Mouse (Mus musculus): Measurements from ENCODE around the gene Acly.

Gene Acly

GRCm38 (mm10) chr11:100527458-100528374 lies at the start of gene Acly:
Acly (minus strand) TSS chr11:100528000.
- peak; percentile 99 for DNase-seq

- peak; percentile 14 for DNase-seq
Observed at GRCm38 (mm10) chr11:100576256-100576655, 48.5 kb upstream of the Acly start.

GRCm38 (mm10) chr11:100575484-100575855 lies 47.7 kb upstream of the Acly start:
- DNase-seq, result peak; percentile 88

GRCm38 (mm10) chr11:100574708-100575483 lies 47.1 kb upstream of the Acly start, which contains the start of gene Cnp:
Cnp (plus strand) TSS chr11:100574904.
- peak; percentile 82 for DNase-seq

GRCm38 (mm10) chr11:100574188-100574587 lies 46.4 kb upstream of the Acly start:
- DNase-seq, result no peak

GRCm38 (mm10) chr11:100571202-100571567 lies 43.4 kb upstream of the Acly start:
- DNase-seq, result peak; percentile 69

- DNase-seq, result peak; percentile 90
Observed at GRCm38 (mm10) chr11:100570430-100571201, 42.8 kb upstream of the Acly start.

- DNase-seq, result no peak
Observed at GRCm38 (mm10) chr11:100569789-100570188, 42.0 kb upstream of the Acly start.

GRCm38 (mm10) chr11:100568692-100569091 lies 40.9 kb upstream of the Acly start:
- no peak for DNase-seq

- DNase-seq, result no peak
Observed at GRCm38 (mm10) chr11:100567815-100568245, 40.0 kb upstream of the Acly start.

- DNase-seq, result no peak
Observed at GRCm38 (mm10) chr11:100567229-100567628, 39.4 kb upstream of the Acly start.

- DNase-seq, result no peak
Observed at GRCm38 (mm10) chr11:100564703-100565102, 36.9 kb upstream of the Acly start.

- DNase-seq, result no peak
Observed at GRCm38 (mm10) chr11:100564297-100564696, 36.5 kb upstream of the Acly start.

GRCm38 (mm10) chr11:100561748-100562147 lies 33.9 kb upstream of the Acly start:
- no peak for DNase-seq

GRCm38 (mm10) chr11:100559476-100559875 lies 31.7 kb upstream of the Acly start:
- no peak for DNase-seq

GRCm38 (mm10) chr11:100557563-100557962 lies 29.8 kb upstream of the Acly start:
- DNase-seq, result no peak

- peak; percentile 90 for DNase-seq
Observed at GRCm38 (mm10) chr11:100555583-100555982, 27.8 kb upstream of the Acly start.

- no peak for DNase-seq
Observed at GRCm38 (mm10) chr11:100552842-100553241, 25.0 kb upstream of the Acly start.

GRCm38 (mm10) chr11:100550101-100550500 lies 22.3 kb upstream of the Acly start:
- no peak for DNase-seq

- no peak for DNase-seq
Observed at GRCm38 (mm10) chr11:100549466-100549865, 21.7 kb upstream of the Acly start.

GRCm38 (mm10) chr11:100548141-100548540 lies 20.3 kb upstream of the Acly start:
- DNase-seq, result no peak

GRCm38 (mm10) chr11:100546955-100547354 lies 19.2 kb upstream of the Acly start:
- DNase-seq, result no peak

- DNase-seq, result no peak
Observed at GRCm38 (mm10) chr11:100545746-100546085, 17.9 kb upstream of the Acly start.
